Mouse (Mus musculus) MEL (cell line): ENCODE measurements at regions not wholly inside any gene's neighbourhood (a gene's known extent, or its start where the extent isn't known, plus 50 kb on each side); places are given as distances from the start of the nearest gene placed in this dataset.

Source experiments
- DNase-seq: peaks from one replicate; pipeline ENCODE4 v3.0.0; 2011; ENCODE audit warnings: low read depth, low spot score
- H3K27ac ChIP-seq: 2 replicates; pipeline ENCODE4 v1.5.1; 2012; ENCODE audit warnings: low read depth, mild to moderate bottlenecking, control low read depth, low read length, moderate library complexity; ENCODE audit not compliant: control insufficient read depth
- H3K27me3 ChIP-seq, 2 experiments: fragments of 150-350 bp in 1 of 2; sonication (generic) in 1 of 2; 2 replicates each; pipeline ENCODE4 v1.6.1; 2012; ENCODE audit warnings: low read length in 2 of 2, mild to moderate bottlenecking in 2 of 2, improper control_type of control experiment in 1 of 2, moderate library complexity in 1 of 2; ENCODE audit not compliant: insufficient read depth in 2 of 2, control insufficient read depth in 1 of 2
- H3K36me3 ChIP-seq, 2 experiments: 2 replicates each; pipeline ENCODE4 v1.6.1; 2012 to 2014; ENCODE audit warnings: low read length in 2 of 2, improper control_type of control experiment in 1 of 2, inconsistent platforms in 1 of 2, mild to moderate bottlenecking in 1 of 2; ENCODE audit not compliant: insufficient read depth in 2 of 2, control insufficient read depth in 1 of 2
- H3K4me1 ChIP-seq, 2 experiments: fragments of 150-350 bp in 1 of 2; sonication (generic) in 1 of 2; 2 replicates each; pipeline ENCODE4 v1.6.1; 2012; ENCODE audit warnings: low read length in 2 of 2, improper control_type of control experiment in 1 of 2, mild to moderate bottlenecking in 1 of 2; ENCODE audit not compliant: insufficient read depth in 2 of 2, control insufficient read depth in 1 of 2
- H3K4me3 ChIP-seq, 2 experiments: fragments of 150-350 bp in 1 of 2; sonication (generic) in 1 of 2; 2 replicates each; pipeline ENCODE4 v1.5.1; 2012; ENCODE audit warnings: low read depth in 2 of 2, low read length in 2 of 2, mild to moderate bottlenecking in 2 of 2, moderate library complexity in 2 of 2, control low read depth in 1 of 2, improper control_type of control experiment in 1 of 2; ENCODE audit not compliant: control insufficient read depth in 1 of 2, insufficient read depth in 1 of 2
- H3K79me2 ChIP-seq: 2 replicates; pipeline ENCODE4 v1.6.1; 2012; ENCODE audit warnings: mild to moderate bottlenecking, low read length, moderate library complexity; ENCODE audit not compliant: control insufficient read depth, poor library complexity, insufficient read depth
- H3K9ac ChIP-seq: 2 replicates; pipeline ENCODE4 v1.6.1; 2012; ENCODE audit warnings: low read depth, mild to moderate bottlenecking, control low read depth, low read length, moderate library complexity; ENCODE audit not compliant: control insufficient read depth, poor library complexity, severe bottlenecking
- H3K9me3 ChIP-seq: fragments of 150-350 bp; sonication (generic); replicated peaks from 2 replicates; pipeline ENCODE4 v1.6.1; 2012; ENCODE audit warnings: mild to moderate bottlenecking, low read length, improper control_type of control experiment, moderate library complexity; ENCODE audit not compliant: insufficient read depth
- CHD1 ChIP-seq: IDR thresholded peaks from 2 replicates; pipeline ENCODE4 v1.6.1; 2012; ENCODE audit warnings: low read depth, mild to moderate bottlenecking, inconsistent platforms, low read length, improper control_type of control experiment
- CTCF ChIP-seq, 3 experiments: IDR thresholded peaks in 2 of 3; conservative IDR thresholded peaks in 1 of 3; 2 replicates each; pipeline ENCODE4 v1.5.1; 2011 to 2012; ENCODE audit warnings: low read length in 3 of 3, low read depth in 2 of 3, mild to moderate bottlenecking in 2 of 3, improper control_type of control experiment in 1 of 3, inconsistent platforms in 1 of 3, mixed read lengths in 1 of 3, moderate library complexity in 1 of 3; ENCODE audit not compliant: control insufficient read depth in 1 of 3, insufficient read depth in 1 of 3, poor library complexity in 1 of 3, severe bottlenecking in 1 of 3
- EP300 ChIP-seq, 2 experiments: IDR thresholded peaks; 2 replicates each; pipeline ENCODE4 v1.6.1; 2011; ENCODE audit warnings: improper control_type of control experiment in 2 of 2, low read length in 2 of 2, low read depth in 1 of 2, mild to moderate bottlenecking in 1 of 2
- ETS1 ChIP-seq: IDR thresholded peaks from 2 replicates; pipeline ENCODE4 v1.6.1; 2012; ENCODE audit warnings: low read depth, mild to moderate bottlenecking, inconsistent platforms, low read length, improper control_type of control experiment, moderate library complexity
- GABPA ChIP-seq: IDR thresholded peaks from 2 replicates; pipeline ENCODE4 v1.6.1; 2012; ENCODE audit warnings: low read depth, mild to moderate bottlenecking, inconsistent platforms, low read length, improper control_type of control experiment, moderate library complexity
- HCFC1 ChIP-seq: IDR thresholded peaks from 2 replicates; pipeline ENCODE4 v1.6.1; 2012; ENCODE audit warnings: low read depth, mild to moderate bottlenecking, inconsistent platforms, low read length, improper control_type of control experiment, moderate library complexity
- JUND ChIP-seq: IDR thresholded peaks from 2 replicates; pipeline ENCODE4 v1.6.1; 2011; ENCODE audit warnings: low read depth, mild to moderate bottlenecking, improper control_type of control experiment, low read length
- MAFK ChIP-seq: IDR thresholded peaks from 2 replicates; pipeline ENCODE4 v1.6.1; 2011; ENCODE audit warnings: low read depth, mild to moderate bottlenecking, low read length, improper control_type of control experiment, borderline replicate concordance
- MAZ ChIP-seq: IDR thresholded peaks from 2 replicates; pipeline ENCODE4 v1.6.1; 2012; ENCODE audit warnings: low read depth, mild to moderate bottlenecking, inconsistent platforms, low read length, improper control_type of control experiment
- MEF2A ChIP-seq: IDR thresholded peaks from 2 replicates; pipeline ENCODE4 v1.6.1; 2014; ENCODE audit warnings: low read depth, mild to moderate bottlenecking, inconsistent platforms, low read length, improper control_type of control experiment; ENCODE audit not compliant: poor library complexity, insufficient replicate concordance, severe bottlenecking; ENCODE audit errors: extremely low read depth
- MXI1 ChIP-seq: IDR thresholded peaks from 2 replicates; pipeline ENCODE4 v1.6.1; 2011; ENCODE audit warnings: mild to moderate bottlenecking, low read depth, low read length, improper control_type of control experiment
- MYB ChIP-seq: IDR thresholded peaks from 2 replicates; pipeline ENCODE4 v1.6.1; 2011; ENCODE audit warnings: mild to moderate bottlenecking, low read depth, low read length, improper control_type of control experiment
- NELFE ChIP-seq: IDR thresholded peaks from 2 replicates; pipeline ENCODE4 v1.6.1; 2011; ENCODE audit warnings: low read depth, low read length, improper control_type of control experiment
- POLR2A ChIP-seq, 2 experiments: IDR thresholded peaks; 2 replicates each; pipeline ENCODE4 v1.6.1; 2011 to 2012; ENCODE audit warnings: low read length in 2 of 2, mild to moderate bottlenecking in 2 of 2, control low read depth in 1 of 2, improper control_type of control experiment in 1 of 2, low read depth in 1 of 2, moderate library complexity in 1 of 2; ENCODE audit not compliant: control insufficient read depth in 1 of 2, insufficient read depth in 1 of 2, poor library complexity in 1 of 2
- POLR2AphosphoS5 ChIP-seq: IDR thresholded peaks from 2 replicates; pipeline ENCODE4 v1.6.1; 2012; ENCODE audit warnings: low read depth, borderline replicate concordance, mild to moderate bottlenecking, inconsistent platforms, low read length, moderate library complexity, mixed read lengths
- RAD21 ChIP-seq: IDR thresholded peaks from 2 replicates; pipeline ENCODE4 v1.6.1; 2011; ENCODE audit warnings: mild to moderate bottlenecking, low read depth, low read length, improper control_type of control experiment
- RCOR1 ChIP-seq: IDR thresholded peaks from 2 replicates; pipeline ENCODE4 v1.6.1; 2012; ENCODE audit warnings: low read depth, mild to moderate bottlenecking, inconsistent platforms, low read length, improper control_type of control experiment
- SMC3 ChIP-seq: IDR thresholded peaks from 2 replicates; pipeline ENCODE4 v1.6.1; 2011; ENCODE audit warnings: low read depth, low read length, improper control_type of control experiment
- TAL1 ChIP-seq: IDR thresholded peaks from 2 replicates; pipeline ENCODE4 v1.6.1; 2012; ENCODE audit warnings: mild to moderate bottlenecking, inconsistent platforms, low read length, moderate library complexity, mixed read lengths
- USF1 ChIP-seq: IDR thresholded peaks from 2 replicates; pipeline ENCODE4 v1.6.1; 2014; ENCODE audit warnings: low read depth, mild to moderate bottlenecking, inconsistent platforms, low read length, improper control_type of control experiment, moderate library complexity
- ZKSCAN1 ChIP-seq: IDR thresholded peaks from 2 replicates; pipeline ENCODE4 v1.6.1; 2012; ENCODE audit warnings: low read depth, mild to moderate bottlenecking, inconsistent platforms, low read length, improper control_type of control experiment, moderate library complexity
- ZNF384 ChIP-seq: IDR thresholded peaks from 2 replicates; pipeline ENCODE4 v1.6.1; 2012; ENCODE audit warnings: low read depth, mild to moderate bottlenecking, inconsistent platforms, low read length, improper control_type of control experiment

DNA sequence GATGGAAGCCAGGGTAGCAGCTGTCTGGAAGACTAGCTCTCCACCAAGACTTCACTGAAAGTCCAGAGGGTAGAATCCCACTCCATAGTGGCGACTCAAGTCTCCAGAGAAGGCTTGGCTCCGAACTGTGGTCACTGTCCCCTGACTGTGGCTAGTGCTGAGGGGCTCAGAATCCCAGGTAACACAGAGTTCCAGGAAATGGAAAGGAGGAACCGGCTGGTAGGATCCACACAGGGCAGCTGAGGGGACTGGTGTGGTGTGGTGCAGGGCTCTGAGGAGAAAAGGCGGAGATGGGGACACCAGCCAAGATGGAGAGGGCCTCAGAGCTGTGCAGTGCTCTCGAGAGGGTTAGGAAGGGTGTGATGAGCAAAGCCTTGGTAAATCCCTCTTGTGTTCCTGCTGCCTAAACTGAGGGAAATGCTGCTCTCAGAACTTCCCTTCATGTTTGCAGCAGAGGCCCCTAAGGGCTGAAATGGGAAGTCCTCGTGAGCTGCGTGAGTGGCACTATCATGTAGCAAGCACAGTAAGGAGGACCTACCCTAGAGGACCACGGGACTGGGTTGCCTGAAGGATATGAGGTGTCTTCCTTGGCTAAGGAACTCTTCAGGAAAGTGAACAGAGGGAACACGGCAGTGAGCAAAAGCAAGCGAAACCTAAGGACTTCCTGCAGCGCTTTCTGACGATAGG is 946.2 kb downstream of the 4930447A16Rik start:
- no peaks in the 10 kb centered on the region for H3K9me3 ChIP-seq
- H3K27ac ChIP-seq, result no peak overlapping the region
- TF ChIP-seq HCFC1 (no peak), MAZ (no peak), ETS1 (no peak), POLR2AphosphoS5 (no peak), GABPA (no peak), JUND (no peak)
- no peaks in the 10 kb centered on the region for H3K79me2 ChIP-seq
- H3K4me1 ChIP-seq, result no peaks in the 10 kb centered on the region
- H3K27me3 ChIP-seq, result peaks cover 4 to 7% of the 10 kb centered on the region in 2 experiments; a peak in 3 of 4 replicates
- no peak for DNase-seq
- no peaks in the 10 kb centered on the region for H3K36me3 ChIP-seq
- H3K4me3 ChIP-seq, result no peak overlapping the region
- no peak overlapping the region for H3K9ac ChIP-seq

DNA sequence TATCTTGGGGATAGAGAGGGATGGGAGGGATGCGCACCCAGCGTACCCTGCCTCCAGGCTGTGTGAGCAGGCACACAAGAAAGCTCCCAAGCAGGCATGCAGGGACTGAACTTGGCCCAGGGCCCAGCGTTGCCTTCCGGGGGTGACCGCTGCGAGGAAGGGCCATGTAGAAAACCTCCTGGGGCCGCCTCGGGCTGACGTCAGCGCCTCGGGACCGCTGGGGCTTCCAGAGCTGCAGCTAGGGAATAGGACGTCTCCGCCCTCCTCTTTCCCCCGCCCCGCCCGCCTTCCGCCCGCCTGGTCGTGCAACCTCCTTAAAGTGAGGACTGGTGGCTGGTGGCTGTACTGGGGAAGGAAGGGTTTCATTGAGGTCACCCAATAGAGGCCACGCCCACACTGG is 948.4 kb downstream of the 4930447A16Rik start:
- no peak overlapping the region for H3K27ac ChIP-seq

GRCm38 (mm10) chr15:38374786-38375185 is 949.4 kb downstream of the 4930447A16Rik start:
- Histone ChIP-seq H3K27ac (no peak overlapping the region), H3K36me3 (no peaks in the 10 kb centered on the region)

More for the DNA sequence above, 948.4 kb downstream of the 4930447A16Rik start:
- no peaks in the 10 kb centered on the region for H3K4me1 ChIP-seq
- H3K9ac ChIP-seq, result no peak overlapping the region
- no peaks in the 10 kb centered on the region for H3K9me3 ChIP-seq
- H3K79me2 ChIP-seq, result no peaks in the 10 kb centered on the region
- H3K27me3 ChIP-seq, result peaks cover 2 to 3% of the 10 kb centered on the region in 2 experiments
- DNase-seq, result no peak
- no peaks in the 10 kb centered on the region for H3K36me3 ChIP-seq
- no peak for TF ChIP-seq CHD1
- TF ChIP-seq SMC3, result no peak
- TF ChIP-seq NELFE, result no peak
- no peak overlapping the region for H3K4me3 ChIP-seq

More at GRCm38 (mm10) chr15:38374786-38375185, 949.4 kb downstream of the 4930447A16Rik start:
- peaks cover 0 to 3% of the 10 kb centered on the region in 2 experiments; a peak in 2 of 4 replicates for H3K27me3 ChIP-seq
- no peaks in the 10 kb centered on the region for H3K9me3 ChIP-seq
- DNase-seq, result no peak
- TF ChIP-seq EP300 (IDR thresholded peaks at IDR 0.05; ENCODE audit: low read depth in 1 of 2, low read length in 2 of 2) (no peak), ZKSCAN1 (no peak), CHD1 (no peak), USF1 (no peak), POLR2A (IDR thresholded peaks at IDR 0.05; ENCODE audit: control insufficient read depth in 1 of 2, insufficient read depth in 1 of 2, low read depth in 1 of 2, low read length in 2 of 2, poor library complexity in 1 of 2) (no peak), ZNF384 (no peak), MXI1 (no peak), MAFK (no peak), POLR2AphosphoS5 (no peak), MEF2A (no peak), RCOR1 (no peak), HCFC1 (no peak), RAD21 (no peak), MYB (no peak), CTCF (IDR thresholded peaks at IDR 0.05 in 2 of 3, conservative IDR thresholded peaks at IDR 0.05 in 1 of 3; ENCODE audit: control insufficient read depth in 1 of 3, insufficient read depth in 1 of 3, low read depth in 2 of 3, low read length in 3 of 3, poor library complexity in 1 of 3, severe bottlenecking in 1 of 3) (no peak), TAL1 (no peak)
- no peak overlapping the region for H3K4me3 ChIP-seq
- no peaks in the 10 kb centered on the region for H3K79me2 ChIP-seq
- H3K4me1 ChIP-seq, result no peaks in the 10 kb centered on the region
- H3K9ac ChIP-seq, result no peak overlapping the region
